Mouse (Mus musculus): ENCODE data around the gene Glra4. TPM values are rescaled to one million over a fixed set of nuclear protein-coding genes. Genes with fewer than 3 reads are reported as not detected.

Gene Glra4
- polyA plus RNA-seq (2012; rRNA removed): 0.04 TPM in 1 of 2 replicates, not detected in the other

GRCm38 (mm10) chrX:136780041-136780440 lies at the start of gene Glra4:
Gene Glra4 (minus strand): TSS chrX:136780141.

GRCm38 (mm10) chrX:136822371-136822770 lies 42.4 kb upstream of the Glra4 start, which contains the start of gene Plp1:
Gene Plp1 (plus strand): TSS chrX:136822671.

GRCm38 (mm10) chrX:136743459-136743858 lies 36.5 kb downstream of the Glra4 start, which contains the start of gene Morf4l2:
Gene Morf4l2 (minus strand): TSS chrX:136743690.

Other genes with a start within 250 kb of the Glra4 start
- gene Kir3dl2, start 236.1 kb downstream of the Glra4 start, polyA plus RNA-seq (2012; rRNA removed): 0.45 and 0.49 TPM in 2 replicates
- gene Tceal3, start 189.3 kb downstream of the Glra4 start, polyA plus RNA-seq (2012; rRNA removed): 136 and 163 TPM in 2 replicates
- 15.3 and 16.9 TPM in 2 replicates for gene Tceal1, start 72.2 kb downstream of the Glra4 start, polyA plus RNA-seq (2012; rRNA removed)
- gene Morf4l2, start 36.5 kb downstream of the Glra4 start, polyA plus RNA-seq (2012; rRNA removed): 467 and 514 TPM in 2 replicates
- 25.5 and 26.3 TPM in 2 replicates for gene Plp1, start 42.5 kb upstream of the Glra4 start, polyA plus RNA-seq (2012; rRNA removed)
- gene Rab9b, start 88.6 kb upstream of the Glra4 start, polyA plus RNA-seq (2012; rRNA removed): 13.5 and 14.5 TPM in 2 replicates
- gene H2bfm, start 147.2 kb upstream of the Glra4 start, polyA plus RNA-seq (2012; rRNA removed): not detected in 2 replicates
- 58.1 and 64.6 TPM in 2 replicates for gene Tmsb15b2, start 195.4 kb upstream of the Glra4 start, polyA plus RNA-seq (2012; rRNA removed)
- 14.7 and 16.4 TPM in 2 replicates for gene Tmsb15l, start 196.7 kb upstream of the Glra4 start, polyA plus RNA-seq (2012; rRNA removed)
- gene Tmsb15b1, start 196.7 kb upstream of the Glra4 start, polyA plus RNA-seq (2012; rRNA removed): 27.6 and 30.1 TPM in 2 replicates
- gene Zcchc18, start 213.0 kb upstream of the Glra4 start, polyA plus RNA-seq (2012; rRNA removed): 298 and 323 TPM in 2 replicates

Measured in central nervous system, embryonic 18 days (tissue).